26 mouse cellular contexts compared by ENCODE assay signal in the genomic region with DNA sequence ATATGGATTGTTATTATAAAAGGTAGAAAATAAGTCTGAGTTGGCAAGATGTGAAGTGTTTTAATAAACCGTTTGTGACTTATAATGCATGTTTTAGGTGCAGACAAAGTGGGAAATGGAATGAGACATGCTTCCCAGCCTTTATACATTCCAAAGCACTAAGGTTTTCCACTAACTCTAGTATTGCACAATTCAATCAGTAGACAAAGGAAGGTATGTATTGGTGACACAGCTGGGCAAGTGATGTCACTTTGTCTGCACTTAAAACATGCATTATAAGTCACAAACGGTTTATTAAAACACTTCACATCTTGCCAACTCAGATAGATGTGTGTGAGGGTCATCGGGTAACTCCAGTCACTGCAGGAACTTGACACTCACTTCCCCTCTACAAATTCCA.
"Had no signal": no experiment of that assay in that cellular context is flagged by ENCODE, and none has a peak within 500 bp of the region (broad histone marks: within the 10 kb centered on the region; RNA-seq: fewer than 3 reads in every experiment).

No protein-coding gene starts in this region.

- DNase-seq: left cerebral cortex, postnatal 4 days; liver, embryonic 13.5 days; liver, postnatal 0 days; lung, adult 18-20 months; lung, adult 2 months; lung, embryonic 14.5 days; lung, postnatal 10 days; lung, postnatal 14 days; lung, postnatal 36 days; lung, postnatal 4 days; midbrain, embryonic 14.5 days had no signal

- H3K27me3 ChIP-seq: limb, embryonic 12.5 days; limb, embryonic 13.5 days; limb, embryonic 15.5 days; liver, embryonic 12.5 days; liver, embryonic 13.5 days; liver, embryonic 15.5 days; lung, embryonic 15.5 days; megakaryocyte, embryonic 14.5 days; midbrain, embryonic 12.5 days; midbrain, embryonic 13.5 days; midbrain, embryonic 15.5 days; neural tube, embryonic 12.5 days had no signal

- H3K4me3 ChIP-seq: limb, embryonic 10.5 days; limb, embryonic 12.5 days; limb, embryonic 13.5 days; limb, embryonic 15.5 days; liver, embryonic 12.5 days; liver, embryonic 13.5 days; liver, embryonic 15.5 days; lung, embryonic 15.5 days; megakaryocyte, embryonic 14.5 days; midbrain, embryonic 10.5 days; midbrain, embryonic 12.5 days; midbrain, embryonic 13.5 days; midbrain, embryonic 15.5 days; neural tube, embryonic 12.5 days had no signal

- H3K4me2 ChIP-seq: limb, embryonic 12.5 days; limb, embryonic 13.5 days; limb, embryonic 15.5 days; liver, embryonic 11.5 days; liver, embryonic 12.5 days; liver, embryonic 13.5 days; liver, embryonic 15.5 days; lung, embryonic 14.5 days; lung, embryonic 15.5 days; midbrain, embryonic 11.5 days; midbrain, embryonic 12.5 days; midbrain, embryonic 13.5 days; midbrain, embryonic 15.5 days; neural tube, embryonic 12.5 days had no signal

- H3K36me3 ChIP-seq: limb, embryonic 10.5 days; limb, embryonic 12.5 days; limb, embryonic 13.5 days; limb, embryonic 15.5 days; lung, embryonic 15.5 days; midbrain, embryonic 10.5 days; midbrain, embryonic 12.5 days; midbrain, embryonic 13.5 days; midbrain, embryonic 15.5 days; neural tube, embryonic 12.5 days had no signal
